Mouse (Mus musculus) testis, postnatal 14 days (tissue): ENCODE results near the gene Hapln2.

Experiments
- DNase-seq: peaks from one replicate; pipeline ENCODE4 v3.0.0; 2021; ENCODE audit warnings: low spot score

Gene Hapln2

GRCm38 (mm10) chr3:87981894-87982835 is 45.2 kb downstream of the Hapln2 start:
- no peak for DNase-seq

DNA sequence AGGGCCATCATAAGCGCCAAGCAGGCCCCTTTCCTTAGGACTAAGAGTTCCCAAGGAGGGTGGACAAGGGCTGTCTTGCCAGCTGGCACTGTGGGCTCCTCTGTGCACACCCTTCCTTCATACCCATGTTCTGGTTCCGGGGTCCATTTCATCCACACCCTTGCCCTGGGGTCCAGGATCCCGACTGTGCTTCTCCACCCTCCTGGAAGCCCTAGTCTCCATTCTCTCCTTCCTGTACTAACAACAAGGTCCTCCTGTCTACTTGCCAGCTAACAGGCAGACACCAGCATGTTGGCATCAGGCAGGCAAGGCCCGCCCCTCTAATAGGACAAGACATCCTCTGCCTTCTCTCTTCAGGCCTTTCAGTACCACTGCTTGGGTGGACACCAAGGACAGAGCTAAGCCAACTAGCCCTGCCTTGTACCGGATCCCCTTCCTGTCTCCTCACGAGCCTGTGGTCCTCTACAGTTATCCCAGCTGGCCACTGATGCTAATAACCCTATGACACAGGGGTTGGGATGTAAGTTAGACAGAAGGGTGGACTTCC is 46.1 kb downstream of the Hapln2 start:
- no peak for DNase-seq

GRCm38 (mm10) chr3:87980728-87981127 is 46.7 kb downstream of the Hapln2 start:
- no peak for DNase-seq

DNA sequence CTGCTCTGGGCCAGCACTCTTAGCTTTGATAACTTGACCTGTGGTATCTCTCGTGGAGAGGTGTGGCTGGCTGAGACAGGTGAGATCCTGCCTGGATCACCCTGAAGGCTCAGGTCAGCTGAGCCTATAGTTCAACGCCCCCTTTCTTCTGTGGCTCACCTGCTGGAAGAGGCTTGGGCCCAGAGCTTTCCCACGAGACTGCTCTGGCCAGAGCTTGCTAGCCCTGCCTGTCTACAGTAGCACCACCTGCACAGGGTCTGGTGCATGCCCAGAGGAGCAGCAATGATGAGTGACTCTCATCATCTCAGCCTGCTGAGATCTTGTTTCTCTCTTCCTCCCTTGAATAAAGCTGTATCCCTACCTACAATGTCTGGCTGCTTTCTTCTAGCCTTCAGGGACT is 47.3 kb downstream of the Hapln2 start:
- no peak for DNase-seq

DNA sequence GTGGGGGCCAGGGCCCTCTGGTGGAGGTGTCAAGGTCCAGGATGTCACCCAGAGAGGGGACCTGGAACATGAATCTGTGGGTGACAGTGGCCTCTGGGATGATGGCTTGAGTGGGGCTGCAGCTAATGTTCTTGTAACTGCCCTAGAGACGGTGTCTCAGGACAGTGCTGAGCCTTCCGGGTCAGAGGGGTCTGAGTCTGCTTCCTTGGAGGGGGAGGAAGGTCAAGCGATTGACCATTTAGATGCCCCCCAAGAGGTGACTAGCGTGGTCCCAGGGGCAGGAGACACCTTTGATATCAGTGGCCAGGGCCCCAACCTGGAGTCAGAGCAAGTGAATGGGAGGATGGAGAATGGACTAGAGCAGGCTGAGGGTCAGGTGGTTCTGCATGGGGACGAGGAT is 47.9 kb downstream of the Hapln2 start:
- DNase-seq = no peak

DNA sequence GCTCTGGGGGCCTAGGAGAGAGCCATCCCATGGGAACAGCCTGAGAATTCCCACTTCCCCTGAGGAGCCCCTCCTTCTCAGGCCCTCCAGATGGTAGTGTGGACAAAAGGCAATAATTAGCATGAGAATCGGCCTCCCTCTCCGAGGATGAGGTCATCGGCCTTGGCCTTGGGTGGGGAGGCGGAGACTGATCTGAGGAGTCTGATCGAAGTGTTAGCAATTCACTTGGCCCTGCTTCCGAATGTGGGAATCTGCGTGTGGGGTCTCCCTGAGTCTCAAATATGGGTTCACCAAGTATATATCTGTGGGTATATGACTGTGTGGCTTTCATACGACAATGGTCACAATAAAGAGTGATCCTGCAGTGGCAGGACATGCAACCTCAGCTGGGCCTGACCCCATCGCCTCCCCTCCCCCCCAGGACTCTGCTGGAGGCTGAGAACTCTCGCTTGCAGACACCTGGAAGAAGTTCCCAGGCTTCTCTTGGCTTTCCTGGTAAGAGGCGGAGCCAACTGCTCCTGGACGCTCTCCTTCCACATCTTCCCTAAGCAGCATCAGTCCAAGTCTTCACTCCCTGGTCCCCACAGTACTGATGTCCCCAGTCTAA is 52.9 kb downstream of the Hapln2 start:
- peak; percentile 45 for DNase-seq

- DNase-seq = no peak
Observed at GRCm38 (mm10) chr3:87973593-87974380, 53.6 kb downstream of the Hapln2 start.

GRCm38 (mm10) chr3:87972776-87973175 is 54.6 kb downstream of the Hapln2 start:
- no peak for DNase-seq

GRCm38 (mm10) chr3:87972203-87972664 is 55.1 kb downstream of the Hapln2 start:
- no peak for DNase-seq
